Mouse (Mus musculus): ENCODE data around the gene Vmn1r125. TPM values are rescaled to one million over a fixed set of nuclear protein-coding genes. Genes with fewer than 3 reads are reported as not detected.
"Not testable (repeated sequence)": the region's sequence is repeated elsewhere in the genome, so short reads cannot be mapped to it uniquely, and the experiment has no call there.

The Vmn1r125 gene
- polyA plus RNA-seq (2014; fragmentation: Nextera tagmentation; extraction: Ambion mirVana) = not detected in 2 replicates

DNA sequence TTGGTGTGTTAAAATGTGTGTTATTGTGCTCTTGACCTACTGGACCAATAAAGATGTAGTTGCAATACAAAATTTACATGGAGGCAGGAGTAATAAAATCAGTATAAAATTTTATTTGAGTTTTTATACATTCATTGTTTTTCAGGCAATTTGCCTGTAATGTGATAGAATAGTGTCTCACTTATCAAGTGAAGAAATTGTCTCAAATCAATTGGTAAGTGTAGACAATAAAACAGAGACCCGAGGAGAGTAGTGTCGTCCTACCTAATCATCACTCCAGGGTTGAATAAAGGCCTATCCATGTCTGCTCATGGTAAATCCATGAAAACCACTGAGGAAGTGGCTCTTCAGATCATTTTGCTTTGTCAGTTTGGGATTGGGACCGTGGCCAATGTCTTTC is at the start of gene Vmn1r125:
Vmn1r125 (plus strand) TSS at position 301 of the 400 bp plus-strand sequence.
- not testable (repeated sequence) for H3K36me3 ChIP-seq (ENCODE audit: control insufficient read depth, insufficient read depth, low read length); H3K9ac ChIP-seq (ENCODE audit: low read depth, low read length); H3K4me1 ChIP-seq (replicated peaks; ENCODE audit: control insufficient read depth, insufficient read depth, low read length); H3K9me3 ChIP-seq (ENCODE audit: control insufficient read depth, low read length); H3K4me2 ChIP-seq (replicated peaks; ENCODE audit: low read depth, low read length); ATAC-seq (ENCODE audit: low FRiP score); DNase-seq (ENCODE audit: low spot score); H3K4me3 ChIP-seq (ENCODE audit: low read depth, low read length); H3K27ac ChIP-seq (ENCODE audit: low read depth, low read length); H3K27me3 ChIP-seq (ENCODE audit: control insufficient read depth, insufficient read depth, low read length)
- WGBS = 75% methylated on average over 3 of the region's 3 CpGs

DNA sequence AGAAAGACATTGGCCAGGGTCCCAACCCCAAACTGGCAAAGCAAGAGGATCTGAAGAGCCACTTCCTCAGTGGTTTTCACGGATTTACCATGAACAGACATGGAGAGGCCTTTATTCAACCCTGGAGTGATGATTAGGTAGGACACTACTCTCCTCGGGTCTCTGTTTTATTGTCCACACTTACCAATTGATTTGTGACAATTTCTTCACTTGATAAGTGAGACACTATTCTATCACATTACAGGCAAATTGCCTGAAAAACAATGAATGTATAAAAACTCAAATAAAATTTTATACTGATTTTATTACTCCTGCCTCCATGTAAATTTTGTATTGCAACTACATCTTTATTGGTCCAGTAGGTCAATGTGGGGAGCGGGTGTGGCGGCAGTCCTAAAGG is 11.5 kb upstream of the Vmn1r125 start, which contains the start of gene Vmn1r124:
Vmn1r124 (minus strand) TSS at position 101 of the 400 bp plus-strand sequence.
- not testable (repeated sequence) for H3K36me3 ChIP-seq (ENCODE audit: control insufficient read depth, insufficient read depth, low read length); ATAC-seq (ENCODE audit: low FRiP score); H3K27me3 ChIP-seq (ENCODE audit: control insufficient read depth, insufficient read depth, low read length); H3K4me1 ChIP-seq (replicated peaks; ENCODE audit: control insufficient read depth, insufficient read depth, low read length); H3K4me3 ChIP-seq (ENCODE audit: low read depth, low read length); H3K27ac ChIP-seq (ENCODE audit: low read depth, low read length); H3K9me3 ChIP-seq (ENCODE audit: control insufficient read depth, low read length); H3K9ac ChIP-seq (ENCODE audit: low read depth, low read length); DNase-seq (ENCODE audit: low spot score); H3K4me2 ChIP-seq (replicated peaks; ENCODE audit: low read depth, low read length)
- WGBS = 73% methylated on average over 4 of the region's 4 CpGs

DNA sequence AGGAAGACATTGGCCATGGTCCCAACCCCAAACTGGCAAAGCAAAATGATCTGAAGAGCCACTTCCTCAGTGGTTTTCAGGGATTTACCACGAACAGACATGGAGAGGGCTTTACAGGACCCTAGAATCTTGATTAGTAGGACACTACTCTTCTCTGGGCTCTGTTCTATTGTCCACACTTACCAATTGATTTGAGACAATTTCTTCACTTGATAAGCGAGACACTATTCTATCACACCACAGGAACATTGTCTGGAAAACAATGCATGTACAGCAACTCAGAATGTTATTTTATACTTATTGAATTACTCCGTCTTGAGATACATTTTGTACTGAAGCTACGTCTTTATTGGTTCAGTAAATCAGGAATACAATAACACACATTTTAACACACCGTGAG is 29.4 kb downstream of the Vmn1r125 start, which contains the start of gene Vmn1r126:
Vmn1r126 (minus strand) TSS at position 101 of the 400 bp plus-strand sequence.
- not testable (repeated sequence) for H3K4me1 ChIP-seq (replicated peaks; ENCODE audit: control insufficient read depth, insufficient read depth, low read length); DNase-seq (ENCODE audit: low spot score); H3K9ac ChIP-seq (ENCODE audit: low read depth, low read length); ATAC-seq (ENCODE audit: low FRiP score); H3K27me3 ChIP-seq (ENCODE audit: control insufficient read depth, insufficient read depth, low read length); H3K4me2 ChIP-seq (replicated peaks; ENCODE audit: low read depth, low read length); H3K4me3 ChIP-seq (ENCODE audit: low read depth, low read length); H3K36me3 ChIP-seq (ENCODE audit: control insufficient read depth, insufficient read depth, low read length); H3K9me3 ChIP-seq (ENCODE audit: control insufficient read depth, low read length); H3K27ac ChIP-seq (ENCODE audit: low read depth, low read length)
- no CpG with 5 or more reads among the region's 5 CpGs for WGBS

DNA sequence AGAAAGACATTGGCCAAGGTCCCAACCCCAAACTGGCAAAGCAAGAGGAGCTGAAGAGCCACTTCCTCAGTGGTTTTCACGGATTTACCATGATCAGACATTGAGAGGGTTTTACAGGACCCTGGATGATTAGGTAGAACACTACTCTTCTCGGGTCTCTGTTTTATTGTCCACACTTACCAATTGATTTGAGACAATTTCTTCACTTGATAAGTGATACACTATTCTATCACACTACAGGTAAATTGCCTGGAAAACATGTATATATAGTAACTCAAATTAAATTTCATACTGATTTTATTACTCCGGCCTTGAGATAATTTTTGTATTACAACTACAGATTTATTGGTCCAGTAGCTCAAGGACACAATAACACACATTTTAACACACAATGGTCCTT is 47.8 kb downstream of the Vmn1r125 start, which contains the start of gene Vmn1r127:
Vmn1r127 (minus strand) TSS at position 101 of the 400 bp plus-strand sequence.
- H3K4me1 ChIP-seq (replicated peaks; ENCODE audit: control insufficient read depth, insufficient read depth, low read length); H3K27ac ChIP-seq (ENCODE audit: low read depth, low read length); H3K36me3 ChIP-seq (ENCODE audit: control insufficient read depth, insufficient read depth, low read length); DNase-seq (ENCODE audit: low spot score); H3K4me3 ChIP-seq (ENCODE audit: low read depth, low read length); H3K27me3 ChIP-seq (ENCODE audit: control insufficient read depth, insufficient read depth, low read length); H3K4me2 ChIP-seq (replicated peaks; ENCODE audit: low read depth, low read length); H3K9me3 ChIP-seq (ENCODE audit: control insufficient read depth, low read length); ATAC-seq (ENCODE audit: low FRiP score); H3K9ac ChIP-seq (ENCODE audit: low read depth, low read length): not testable (repeated sequence)
- no CpG with 5 or more reads among the region's 3 CpGs for WGBS

Other genes starting within 250 kb of the Vmn1r125 start
- not detected in 2 replicates for gene Vmn1r120, start 218.4 kb upstream of the Vmn1r125 start, polyA plus RNA-seq (2014; fragmentation: Nextera tagmentation; extraction: Ambion mirVana)
- not detected in 2 replicates for gene Vmn1r121, start 173.7 kb upstream of the Vmn1r125 start, polyA plus RNA-seq (2014; fragmentation: Nextera tagmentation; extraction: Ambion mirVana)
- not detected in 2 replicates for gene Vmn1r122, start 138.1 kb upstream of the Vmn1r125 start, polyA plus RNA-seq (2014; fragmentation: Nextera tagmentation; extraction: Ambion mirVana)
- not detected in 2 replicates for gene Vmn1r123, start 110.0 kb upstream of the Vmn1r125 start, polyA plus RNA-seq (2014; fragmentation: Nextera tagmentation; extraction: Ambion mirVana)
- gene Gm5157, start 81.8 kb upstream of the Vmn1r125 start, polyA plus RNA-seq (2014; fragmentation: Nextera tagmentation; extraction: Ambion mirVana) = not detected in 2 replicates
- not detected in 2 replicates for gene Vmn1r124, start 11.6 kb upstream of the Vmn1r125 start, polyA plus RNA-seq (2014; fragmentation: Nextera tagmentation; extraction: Ambion mirVana)
- not detected in 2 replicates for gene Vmn1r126, start 29.3 kb downstream of the Vmn1r125 start, polyA plus RNA-seq (2014; fragmentation: Nextera tagmentation; extraction: Ambion mirVana)
- not detected in 2 replicates for gene Vmn1r127, start 47.7 kb downstream of the Vmn1r125 start, polyA plus RNA-seq (2014; fragmentation: Nextera tagmentation; extraction: Ambion mirVana)
- not detected in 2 replicates for gene Vmn1r128, start 77.2 kb downstream of the Vmn1r125 start, polyA plus RNA-seq (2014; fragmentation: Nextera tagmentation; extraction: Ambion mirVana)
- not detected in 2 replicates for gene Vmn1r129, start 89.1 kb downstream of the Vmn1r125 start, polyA plus RNA-seq (2014; fragmentation: Nextera tagmentation; extraction: Ambion mirVana)
- gene Gm6882, start 160.6 kb downstream of the Vmn1r125 start, polyA plus RNA-seq (2014; fragmentation: Nextera tagmentation; extraction: Ambion mirVana) = not detected in 2 replicates
- not detected in 2 replicates for gene Vmn1r130, start 239.6 kb downstream of the Vmn1r125 start, polyA plus RNA-seq (2014; fragmentation: Nextera tagmentation; extraction: Ambion mirVana)

Measured in hindbrain, embryonic 11.5 days (tissue).